Mouse (Mus musculus): ENCODE measurements around the gene Nol9. TPM values are rescaled to one million over a fixed set of nuclear protein-coding genes. Genes with fewer than 3 reads are reported as not detected.

Nol9 gene
- total RNA-seq, 2 experiments from 2014 or later, result 19.9 to 21.0 TPM

DNA sequence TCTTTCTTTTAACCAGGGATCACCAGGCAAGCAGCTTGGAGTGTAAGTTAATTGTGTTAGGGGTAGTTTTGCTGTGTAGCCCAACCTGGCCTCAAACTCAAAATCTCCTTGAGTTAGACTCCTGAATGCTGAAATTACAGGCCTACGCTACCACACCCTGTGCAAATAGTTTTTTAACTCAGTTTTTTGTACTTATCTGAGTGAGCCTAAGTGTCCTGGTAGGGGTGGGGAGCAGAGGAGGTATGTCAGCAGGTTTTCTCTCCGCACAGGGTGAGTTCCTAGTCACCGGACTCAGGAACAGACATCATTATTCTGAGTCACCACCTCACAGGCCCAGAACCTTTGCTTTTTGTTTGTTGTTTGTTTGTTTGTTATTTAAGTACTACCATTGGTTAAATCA lies 37.1 kb upstream of the Nol9 start:
- Histone ChIP-seq H3K27ac (no peak overlapping the region), H3K4me3 (no peak overlapping the region)
- TF ChIP-seq CTCF (conservative IDR thresholded peaks at IDR 0.05), result no peak
- no peak for DNase-seq (ENCODE audit: low spot score in 2 of 2)

DNA sequence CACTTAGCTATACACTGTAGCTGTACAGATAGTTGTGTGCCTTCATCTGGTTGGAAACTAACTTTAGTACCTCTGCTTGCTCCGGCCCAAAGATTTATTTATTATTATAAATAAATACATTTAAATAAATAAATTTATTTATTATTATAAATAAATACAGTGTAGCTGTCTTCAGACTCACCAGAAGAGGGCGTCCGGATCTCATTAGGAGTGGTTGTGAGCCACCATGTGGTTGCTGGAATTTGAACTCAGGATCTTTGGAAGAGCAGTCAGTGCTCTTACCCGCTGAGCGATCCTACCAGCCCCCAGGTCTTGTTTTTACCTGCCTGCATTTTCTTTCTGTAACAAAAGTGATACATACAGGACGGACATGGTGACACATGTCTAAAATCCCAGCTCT lies 33.0 kb upstream of the Nol9 start:
- DNase-seq (ENCODE audit: low spot score in 2 of 2), result no peak
- no peak overlapping the region for H3K4me3 ChIP-seq
- H3K27ac ChIP-seq, result no peak overlapping the region
- peak; percentile 73 for TF ChIP-seq CTCF (conservative IDR thresholded peaks at IDR 0.05)

DNA sequence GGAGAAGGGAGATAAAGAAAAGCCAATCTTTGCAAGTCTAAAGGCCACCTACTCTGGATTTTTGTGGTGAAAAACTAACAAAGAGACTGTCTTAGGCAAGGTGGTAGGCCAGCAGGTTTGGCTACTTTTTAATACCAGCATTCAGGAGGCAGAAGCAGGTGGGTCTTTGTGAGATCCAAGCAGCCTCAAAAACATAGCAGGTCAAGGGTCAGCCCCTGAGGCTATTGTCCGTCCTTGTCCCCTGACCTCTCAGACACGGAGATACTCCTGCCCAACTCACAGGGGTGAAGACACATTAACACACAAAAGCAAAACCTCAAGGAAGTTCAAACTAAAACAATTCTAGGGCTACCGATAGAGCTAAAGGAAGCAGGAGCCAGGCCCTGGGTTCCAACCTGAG lies 32.3 kb upstream of the Nol9 start:
- peak overlapping the region; percentile 97 for H3K27ac ChIP-seq

DNA sequence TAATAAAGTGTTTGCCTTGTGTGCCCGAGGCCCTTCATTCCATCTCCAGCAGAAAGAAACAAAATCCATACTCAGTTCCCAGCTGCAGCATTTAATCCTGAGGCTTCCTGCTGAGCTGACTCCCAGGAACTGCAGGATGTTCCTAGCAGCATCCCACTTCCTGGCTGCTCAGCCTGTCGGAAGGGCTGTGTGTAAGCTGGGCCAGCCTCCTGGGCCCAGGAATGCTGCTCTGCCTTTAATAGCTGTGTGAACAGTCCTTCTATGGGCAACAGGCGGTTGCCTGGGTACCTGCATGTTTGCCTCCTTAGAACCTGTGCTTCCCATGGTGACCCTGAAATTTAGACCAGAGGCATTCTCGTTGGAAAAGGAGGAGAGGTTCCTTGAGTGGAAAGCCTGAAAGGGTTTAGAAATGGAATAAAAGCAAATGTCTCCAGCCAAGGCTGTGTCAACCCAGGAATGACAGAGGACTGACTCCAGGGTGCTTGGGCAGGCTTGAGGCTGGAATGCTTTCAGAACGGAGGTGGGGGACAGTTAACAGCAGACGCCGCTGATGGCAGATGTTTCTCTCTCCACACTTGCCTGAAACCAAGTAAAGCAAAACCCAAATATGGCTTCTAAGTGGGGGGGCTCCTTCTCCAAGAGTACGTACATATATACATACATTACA lies 31.5 kb upstream of the Nol9 start:
- H3K27ac ChIP-seq, result peak overlapping the region; percentile 97
- no peak for DNase-seq (ENCODE audit: low spot score in 2 of 2)
- H3K4me3 ChIP-seq, result peak overlapping the region; percentile 93

More for the DNA sequence above, 32.3 kb upstream of the Nol9 start:
- no peak for TF ChIP-seq CTCF (conservative IDR thresholded peaks at IDR 0.05)
- no peak for DNase-seq (ENCODE audit: low spot score in 2 of 2)
- H3K4me3 ChIP-seq, result no peak overlapping the region

DNA sequence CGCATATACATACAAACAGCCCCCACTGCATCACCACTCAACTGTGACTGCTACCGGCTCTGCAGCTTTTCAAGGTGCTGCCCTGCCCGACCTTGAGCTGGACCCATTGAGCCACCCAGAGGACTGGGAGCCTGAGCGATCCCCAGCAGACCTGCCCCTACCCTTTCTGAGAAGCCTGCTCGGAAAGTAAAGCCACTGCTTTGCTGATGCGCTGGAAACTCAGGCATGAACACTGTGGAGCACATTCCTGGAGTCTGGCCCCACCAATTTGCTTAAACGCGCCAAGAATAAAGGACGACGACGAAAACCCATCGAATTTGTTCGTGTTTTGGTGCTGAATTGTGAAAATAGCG lies 31.0 kb upstream of the Nol9 start:
- TF ChIP-seq CTCF (conservative IDR thresholded peaks at IDR 0.05), result no peak
- Histone ChIP-seq H3K4me3 (peak overlapping the region; percentile 93), H3K27ac (peak overlapping the region; percentile 97)
- DNase-seq (ENCODE audit: low spot score in 2 of 2), result no peak

More for the DNA sequence above, 31.5 kb upstream of the Nol9 start:
- no peak for TF ChIP-seq CTCF (conservative IDR thresholded peaks at IDR 0.05)

DNA sequence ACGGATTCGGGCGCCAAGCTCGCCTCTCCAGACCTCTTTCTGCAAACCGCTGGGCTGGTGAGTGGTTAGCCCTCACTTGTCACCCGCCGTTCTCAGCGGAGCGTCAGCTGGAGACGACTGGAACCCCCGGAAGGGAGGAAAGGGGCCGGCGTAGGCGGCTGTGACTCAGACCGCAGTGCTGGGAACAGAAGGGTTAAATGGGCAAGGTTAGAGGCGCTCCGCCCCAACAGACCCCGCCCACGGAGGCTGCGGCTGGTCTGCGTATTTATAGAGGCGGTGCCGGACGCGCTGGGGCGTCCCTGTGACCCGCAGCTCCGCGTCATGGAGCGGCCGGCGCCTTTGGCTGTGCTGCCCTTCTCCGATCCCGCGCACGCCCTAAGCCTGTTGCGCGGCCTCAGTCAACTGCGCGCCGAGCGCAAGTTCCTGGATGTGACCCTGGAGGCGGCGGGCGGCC lies 30.5 kb upstream of the Nol9 start, which contains the start of gene Klhl21:
Klhl21 (plus strand) TSS at position 182 of the 454 bp plus-strand sequence.
- no peak for TF ChIP-seq CTCF (conservative IDR thresholded peaks at IDR 0.05)
- peak; percentile 90 to 93 for DNase-seq (ENCODE audit: low spot score in 2 of 2)
- H3K4me3 ChIP-seq, result peak within 1 kb of the TSS; percentile 93
- peak within 1 kb of the TSS; percentile 97 for H3K27ac ChIP-seq

DNA sequence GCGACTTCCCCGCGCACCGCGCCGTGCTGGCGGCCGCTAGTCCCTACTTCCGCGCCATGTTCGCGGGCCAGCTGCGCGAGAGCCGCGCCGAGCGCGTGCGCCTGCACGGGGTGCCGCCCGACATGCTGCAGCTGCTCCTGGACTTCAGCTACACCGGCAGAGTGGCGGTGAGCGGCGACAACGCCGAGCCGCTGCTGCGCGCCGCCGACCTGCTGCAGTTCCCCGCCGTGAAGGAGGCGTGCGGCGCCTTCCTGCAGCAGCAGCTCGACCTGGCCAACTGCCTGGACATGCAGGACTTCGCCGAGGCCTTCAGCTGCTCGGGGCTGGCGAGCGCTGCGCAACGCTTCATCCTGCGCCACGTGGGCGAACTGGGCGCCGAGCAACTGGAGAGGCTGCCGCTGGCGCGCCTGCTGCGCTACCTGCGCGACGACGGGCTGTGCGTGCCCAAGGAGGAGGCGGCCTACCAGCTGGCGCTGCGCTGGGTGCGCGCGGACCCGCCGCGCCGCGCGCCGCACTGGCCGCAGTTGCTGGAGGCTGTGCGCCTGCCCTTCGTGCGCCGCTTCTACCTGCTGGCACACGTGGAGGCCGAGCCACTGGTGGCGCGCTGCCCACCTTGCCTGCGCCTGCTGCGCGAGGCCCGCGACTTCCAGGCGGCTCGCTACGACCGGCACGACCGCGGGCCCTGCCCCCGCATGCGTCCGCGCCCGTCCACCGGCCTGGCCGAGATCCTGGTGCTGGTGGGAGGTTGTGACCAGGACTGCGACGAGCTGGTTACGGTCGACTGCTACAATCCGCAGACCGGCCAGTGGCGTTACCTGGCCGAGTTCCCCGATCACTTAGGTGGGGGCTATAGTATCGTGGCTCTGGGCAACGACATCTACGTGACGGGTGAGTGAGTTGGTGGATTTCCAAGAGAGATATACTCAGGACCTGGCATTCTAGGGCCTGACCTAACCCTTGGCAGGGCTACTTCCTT lies 29.8 kb upstream of the Nol9 start:
- Histone ChIP-seq H3K4me3 (peak overlapping the region; percentile 93), H3K27ac (peak overlapping the region; percentile 97)
- peak; percentile 60 to 61 for DNase-seq (ENCODE audit: low spot score in 2 of 2)
- no peak for TF ChIP-seq CTCF (conservative IDR thresholded peaks at IDR 0.05)

DNA sequence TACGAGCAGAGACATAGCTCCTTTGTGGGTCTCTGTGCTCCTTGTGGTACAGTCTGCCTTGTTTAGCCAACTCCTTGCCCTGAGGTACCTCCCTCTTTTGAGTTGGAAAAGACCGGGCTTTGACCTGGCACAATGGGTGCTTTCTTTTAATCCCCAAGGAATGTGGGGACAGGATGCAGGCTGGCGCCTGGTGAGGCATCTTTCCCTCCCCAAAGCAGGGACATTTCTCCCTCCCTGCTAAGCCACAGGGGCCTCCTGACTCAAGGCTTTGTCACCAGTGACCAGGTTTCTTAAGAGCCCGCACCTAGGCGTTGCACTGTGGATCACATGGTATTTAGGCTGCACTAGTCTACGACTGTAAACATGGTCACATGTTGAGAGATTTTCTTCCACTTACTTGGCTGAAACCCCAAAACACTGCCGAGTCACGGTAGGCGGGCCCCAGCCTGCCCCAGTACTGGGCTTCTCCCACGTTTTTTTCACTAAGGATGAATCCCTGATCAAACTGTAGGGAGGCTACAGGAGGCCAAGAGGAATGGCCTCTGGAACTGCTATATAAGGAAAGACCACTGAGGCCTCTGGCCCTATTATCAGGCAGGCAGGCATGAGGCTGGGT lies 28.9 kb upstream of the Nol9 start:
- Histone ChIP-seq H3K27ac (peak overlapping the region; percentile 97), H3K4me3 (peak overlapping the region; percentile 93)
- TF ChIP-seq CTCF (conservative IDR thresholded peaks at IDR 0.05), result no peak
- DNase-seq (ENCODE audit: low spot score in 2 of 2), result no peak

DNA sequence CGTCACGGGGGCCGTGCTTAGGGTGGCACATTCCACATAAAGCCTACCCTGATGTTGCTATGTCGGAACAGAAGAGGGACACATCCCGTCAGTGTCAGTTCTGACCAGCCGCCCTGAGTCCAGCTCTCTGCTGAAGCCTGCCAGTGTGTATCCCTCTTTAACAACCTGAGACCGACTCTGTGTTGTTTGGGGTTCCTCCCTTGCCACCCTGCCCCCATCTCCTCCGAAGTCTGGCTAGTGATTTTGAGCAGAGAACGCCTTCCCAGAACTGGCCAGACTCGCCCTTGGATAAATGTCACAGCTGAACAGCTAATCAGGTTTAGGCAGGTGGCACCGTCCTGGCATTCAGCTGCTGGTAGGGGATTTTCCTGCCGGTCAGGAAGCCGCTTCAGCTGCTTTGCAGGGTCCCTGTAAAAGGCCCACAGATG lies 28.4 kb upstream of the Nol9 start:
- H3K27ac ChIP-seq, result peak overlapping the region; percentile 97
- DNase-seq (ENCODE audit: low spot score in 2 of 2), result no peak
- no peak for TF ChIP-seq CTCF (conservative IDR thresholded peaks at IDR 0.05)
- peak overlapping the region; percentile 93 for H3K4me3 ChIP-seq

DNA sequence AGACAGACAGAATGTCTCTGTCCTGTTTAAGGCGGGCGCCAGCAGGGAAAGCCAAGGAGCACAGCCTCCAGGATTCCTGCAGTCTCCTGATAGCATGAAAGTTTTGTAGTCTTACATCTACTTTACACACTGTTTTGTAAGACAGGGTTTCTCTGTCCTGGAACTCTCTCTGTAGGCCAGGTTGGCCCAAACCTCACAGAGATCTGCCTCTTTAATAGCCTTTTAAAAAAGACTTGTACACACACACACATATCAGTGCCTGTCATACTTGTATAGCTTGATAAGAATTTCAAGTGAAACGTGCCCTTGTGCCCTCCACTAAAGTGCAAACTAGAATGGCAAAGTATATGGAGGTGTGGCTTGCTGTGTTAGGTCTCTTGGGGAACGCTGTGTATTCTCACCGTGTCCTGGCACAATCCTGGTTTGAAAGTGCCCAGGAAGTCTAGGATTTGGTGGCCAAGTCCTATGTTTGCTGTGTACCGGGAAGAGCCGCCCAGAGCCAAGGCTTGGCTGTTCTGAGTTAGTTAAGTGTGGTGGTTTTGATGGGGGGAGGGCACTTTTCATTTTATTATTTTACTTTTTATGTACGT lies 27.9 kb upstream of the Nol9 start:
- DNase-seq (ENCODE audit: low spot score in 2 of 2), result no peak
- no peak for TF ChIP-seq CTCF (conservative IDR thresholded peaks at IDR 0.05)
- Histone ChIP-seq H3K4me3 (peak overlapping the region; percentile 93), H3K27ac (peak overlapping the region; percentile 32)

DNA sequence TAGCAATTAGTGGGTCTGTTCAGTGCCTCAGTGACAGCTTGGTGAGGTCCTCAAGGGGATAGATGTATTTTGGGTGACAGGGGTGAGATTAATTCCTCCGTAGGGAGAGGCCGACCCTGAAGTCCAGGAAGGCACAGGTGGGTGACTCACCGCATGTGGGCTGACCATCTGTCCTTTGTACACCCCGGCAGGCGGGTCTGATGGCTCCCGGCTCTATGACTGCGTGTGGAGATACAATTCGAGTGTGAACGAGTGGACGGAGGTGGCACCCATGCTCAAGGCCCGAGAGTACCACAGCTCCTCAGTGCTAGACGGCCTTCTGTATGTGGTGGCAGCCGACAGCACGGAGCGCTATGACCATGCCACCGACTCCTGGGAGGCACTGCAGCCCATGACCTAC lies 27.0 kb upstream of the Nol9 start:
- Histone ChIP-seq H3K27ac (no peak overlapping the region), H3K4me3 (no peak overlapping the region)
- no peak for DNase-seq (ENCODE audit: low spot score in 2 of 2)
- TF ChIP-seq CTCF (conservative IDR thresholded peaks at IDR 0.05), result no peak

DNA sequence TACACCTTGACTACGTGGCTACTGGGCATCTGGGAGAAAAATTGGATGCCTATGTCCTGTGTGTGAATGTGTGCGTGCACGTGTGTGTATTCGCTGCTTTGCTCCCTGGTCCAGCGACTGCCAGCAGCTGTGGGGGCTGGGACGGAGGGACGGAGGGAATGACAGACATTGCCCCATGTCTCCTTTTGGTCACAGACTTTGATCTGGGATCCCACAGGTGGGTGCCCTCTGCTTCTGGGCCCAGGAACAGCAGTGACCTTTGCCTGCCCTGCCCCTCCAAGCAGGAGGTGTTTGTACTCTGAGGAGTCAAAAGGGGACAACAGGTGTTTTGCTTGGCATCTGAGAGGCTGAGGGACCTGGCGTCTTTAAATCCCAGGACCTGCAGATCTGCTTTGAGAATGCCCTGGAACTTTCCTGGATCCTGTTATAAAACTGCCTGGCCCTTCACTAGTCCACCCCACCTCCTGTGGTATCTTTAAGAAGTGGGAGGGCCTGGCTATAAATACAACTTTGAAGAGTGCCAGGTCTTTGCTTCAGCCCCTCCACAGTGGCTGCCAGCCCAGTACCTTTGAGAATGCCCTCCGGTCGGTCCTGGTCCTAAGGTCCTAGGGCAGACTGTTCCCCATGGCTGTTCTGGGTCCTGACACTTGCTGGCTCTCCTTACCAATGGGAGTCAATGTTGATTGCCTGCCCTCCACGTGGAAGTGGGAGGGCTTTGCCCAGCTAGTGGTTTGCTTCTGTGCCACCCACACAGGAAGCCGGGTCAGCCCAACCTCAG lies 25.9 kb upstream of the Nol9 start:
- no peak overlapping the region for H3K4me3 ChIP-seq
- no peak for TF ChIP-seq CTCF (conservative IDR thresholded peaks at IDR 0.05)
- DNase-seq (ENCODE audit: low spot score in 2 of 2), result no peak
- H3K27ac ChIP-seq, result no peak overlapping the region

All from layer of hippocampus, adult 2 months (tissue).